In genomic region chr3:100463160-100463958, GRCm38 (mm10) we compare ENCODE assay signal across 9 mouse cellular contexts. TPM values are rescaled to one million over a fixed set of nuclear protein-coding genes. Genes with fewer than 3 reads are reported as not detected.
A peak's percentile ranks its signal among the peaks of the same experiment; 100 is the strongest.
DNase-seq lines count a peak whose midpoint lies in the region; ATAC-seq and TF ChIP-seq lines count a peak whose summit lies in the region.
"Had no signal": no experiment of that assay in that cellular context is flagged by ENCODE, and none has a peak within 500 bp of the region (broad histone marks: within the 10 kb centered on the region; RNA-seq: fewer than 3 reads in every experiment).

No protein-coding gene starts in this region.

- no peak for TF ChIP-seq CTCF in heart, adult 2 months (IDR thresholded peaks at IDR 0.05)

- H3K4me3 ChIP-seq in heart, embryonic 10.5 days: peak overlapping the region; percentile 28
- H3K4me3 ChIP-seq in heart, adult 2 months: no peak overlapping the region
- no peak overlapping the region for H3K4me3 ChIP-seq in limb, embryonic 13.5 days

- peaks cover 18% of the 10 kb centered on the region for H3K4me1 ChIP-seq in heart, embryonic 10.5 days
- no peaks in the 10 kb centered on the region for H3K4me1 ChIP-seq in heart, adult 2 months (ENCODE audit: control insufficient read depth, insufficient read depth, low read length)
- peaks cover 21% of the 10 kb centered on the region for H3K4me1 ChIP-seq in limb, embryonic 13.5 days

- peak overlapping the region; percentile 26 for H3K4me2 ChIP-seq in limb, embryonic 13.5 days (replicated peaks)

- H3K9ac ChIP-seq in heart, adult 2 months (ENCODE audit: low read depth, low read length): no peak overlapping the region
- H3K9ac ChIP-seq in limb, embryonic 13.5 days: no peak overlapping the region

- H3K27ac ChIP-seq in heart, embryonic 10.5 days: peak overlapping the region; percentile 67; the same call in 1 of the 2 replicates
- H3K27ac ChIP-seq in heart, adult 2 months: no peak overlapping the region
- H3K27ac ChIP-seq in limb, embryonic 13.5 days: no peak overlapping the region
- H3K27ac ChIP-seq: macrophage had no signal

- peak; percentile 78 for ATAC-seq in limb, embryonic 13.5 days (ENCODE audit: low FRiP score, low read depth)

- DNase-seq in heart, embryonic 10.5 days (ENCODE audit: low spot score): no peak
- no peak for DNase-seq in heart, adult 2 months
- peak; percentile 54 for DNase-seq in retina, postnatal 1 day
- no peak for DNase-seq in retina, embryonic 14.5 days (ENCODE audit: low spot score)
- DNase-seq in frontal cortex, postnatal 10 days (ENCODE audit: low spot score in 2 of 2): no peak
- DNase-seq in B cell, adult 2 months: no peak
- DNase-seq in adipocyte (ENCODE audit: low spot score): no peak

- H3K9me3 ChIP-seq in heart, embryonic 10.5 days: no peaks in the 10 kb centered on the region
- H3K9me3 ChIP-seq in limb, embryonic 13.5 days: no peaks in the 10 kb centered on the region

- TF ChIP-seq EP300 in heart, adult 2 months (IDR thresholded peaks at IDR 0.05; ENCODE audit: insufficient read depth, low read depth, low read length): no peak

- TF ChIP-seq POLR2A in heart, adult 2 months (IDR thresholded peaks at IDR 0.05; ENCODE audit: insufficient read depth, low read depth, low read length): no peak

- WGBS in heart, embryonic 10.5 days: 21% methylated on average over 12 of the region's 12 CpGs
- WGBS in heart, adult 2 months: 29% methylated on average over 12 of the region's 12 CpGs
- WGBS in limb, embryonic 13.5 days: 30% methylated on average over 12 of the region's 12 CpGs

- no peaks in the 10 kb centered on the region for H3K36me3 ChIP-seq in heart, embryonic 10.5 days
- no peaks in the 10 kb centered on the region for H3K36me3 ChIP-seq in heart, adult 2 months (ENCODE audit: control insufficient read depth, insufficient read depth, low read length)
- H3K36me3 ChIP-seq in limb, embryonic 13.5 days: no peaks in the 10 kb centered on the region

- intact Hi-C loops in heart, adult 2 months (cut with DNase I): no loop called here

- no peaks in the 10 kb centered on the region for H3K27me3 ChIP-seq in heart, embryonic 10.5 days (ENCODE audit: insufficient read depth, poor library complexity, severe bottlenecking)
- H3K27me3 ChIP-seq in heart, adult 2 months (ENCODE audit: control insufficient read depth, insufficient read depth, low read length): no peaks in the 10 kb centered on the region
- H3K27me3 ChIP-seq in limb, embryonic 13.5 days: no peaks in the 10 kb centered on the region

- H3K79me2 ChIP-seq in heart, adult 2 months (replicated peaks; ENCODE audit: control insufficient read depth, insufficient read depth, low read length): no peaks in the 10 kb centered on the region

RNA-seq across cellular contexts. Expression of gene Tent5c, which starts 25.8 kb away (rescaled TPM):
- polyA plus RNA-seq in heart, embryonic 10.5 days (2016; fragmentation: Nextera tagmentation; extraction: Ambion mirVana): 4.1 and 5.0 TPM in 2 replicates
- total RNA-seq in heart, adult 2 months (2021): 10 to 100 TPM; 14.9 to 96.7 TPM
- polyA plus RNA-seq in heart, adult 2 months (2012; rRNA removed): 3.9 and 20.8 TPM in 2 replicates
- 5.8 and 6.7 TPM in 2 replicates for polyA plus RNA-seq in limb, embryonic 13.5 days (2015; fragmentation: Nextera tagmentation; extraction: Ambion mirVana)
